Mouse (Mus musculus) heart, adult 2 months (tissue): ENCODE results near the gene Rnf149. TPM values are rescaled to one million over a fixed set of nuclear protein-coding genes. Genes with fewer than 3 reads are reported as not detected.
A peak's percentile ranks its signal among the peaks of the same experiment; 100 is the strongest.

ENCODE experiments used
- DNase-seq, 2 experiments: peaks; one replicate each; pipeline ENCODE4 v3.0.0; 2021
- H3K27ac ChIP-seq: fragments of 200-600 bp; 2 replicates; pipeline ENCODE4 v1.8.1; 2022
- H3K27me3 ChIP-seq: fragments of 200-500 bp; 2 replicates; pipeline ENCODE4 v1.6.1; 2012; ENCODE audit warnings: mild to moderate bottlenecking, low read length, inconsistent platforms, mixed read lengths; ENCODE audit not compliant: control insufficient read depth, insufficient read depth
- H3K36me3 ChIP-seq: fragments of 200-500 bp; 2 replicates; pipeline ENCODE4 v1.6.1; 2012; ENCODE audit warnings: low read length, inconsistent platforms; ENCODE audit not compliant: control insufficient read depth, insufficient read depth
- H3K4me1 ChIP-seq: fragments of 200-500 bp; 2 replicates; pipeline ENCODE4 v1.6.1; 2011; ENCODE audit warnings: low read length; ENCODE audit not compliant: control insufficient read depth, insufficient read depth
- H3K4me3 ChIP-seq: fragments of 200-600 bp; 2 replicates; pipeline ENCODE4 v1.8.1; 2022
- H3K79me2 ChIP-seq: fragments of 200-500 bp; replicated peaks from 2 replicates; pipeline ENCODE4 v1.6.1; 2012; ENCODE audit warnings: mild to moderate bottlenecking, inconsistent platforms, low read length, moderate library complexity, mixed read lengths; ENCODE audit not compliant: control insufficient read depth, insufficient read depth
- H3K9ac ChIP-seq: fragments of 200-500 bp; 2 replicates; pipeline ENCODE4 v1.6.1; 2012; ENCODE audit warnings: low read depth, mild to moderate bottlenecking, control low read depth, inconsistent platforms, low read length, mixed read lengths
- CTCF ChIP-seq: fragments of 200-600 bp; IDR thresholded peaks from 2 replicates; pipeline ENCODE4 v1.8.1; 2022; ENCODE audit warnings: antibody characterized with exemption, mild to moderate bottlenecking, moderate library complexity
- EP300 ChIP-seq: fragments of 200-500 bp; IDR thresholded peaks from 2 replicates; pipeline ENCODE4 v1.6.1; 2011; ENCODE audit warnings: low read depth, low read length, control low read depth; ENCODE audit not compliant: insufficient read depth
- POLR2A ChIP-seq: fragments of 200-500 bp; IDR thresholded peaks from 2 replicates; pipeline ENCODE4 v1.6.1; 2011; ENCODE audit warnings: mild to moderate bottlenecking, low read depth, low read length, control low read depth; ENCODE audit not compliant: insufficient read depth
- WGBS: fragments of 180-500 bp; shearing (Covaris S2); methylation state at CpG from one replicate; pipeline ENCODE4 v1.1.7; 2018; 5-methylcytosine and 5-hydroxymethylcytosine counted together
- intact Hi-C: fragments of 180-260 bp; cut with DNase I; formaldehyde crosslinking; loops from one replicate; pipeline ENCODE4 v1.15.1; 2025
- polyA plus RNA-seq: library from polyadenylated mRNA; depleted of rRNA; stranded (reverse); fragments of >200 nt; gene quantifications from 2 replicates; pipeline ENCODE4 v1.2.3, GENCODE M21; 2012
- total RNA-seq, 2 experiments: library from RNA; stranded (reverse); gene quantifications; 2 replicates each; pipeline ENCODE4 v1.2.3; 2021

Rnf149 gene
- total and polyA plus RNA-seq, 3 experiments, result 3.6 to 8.5 (median 7.0) TPM

DNA sequence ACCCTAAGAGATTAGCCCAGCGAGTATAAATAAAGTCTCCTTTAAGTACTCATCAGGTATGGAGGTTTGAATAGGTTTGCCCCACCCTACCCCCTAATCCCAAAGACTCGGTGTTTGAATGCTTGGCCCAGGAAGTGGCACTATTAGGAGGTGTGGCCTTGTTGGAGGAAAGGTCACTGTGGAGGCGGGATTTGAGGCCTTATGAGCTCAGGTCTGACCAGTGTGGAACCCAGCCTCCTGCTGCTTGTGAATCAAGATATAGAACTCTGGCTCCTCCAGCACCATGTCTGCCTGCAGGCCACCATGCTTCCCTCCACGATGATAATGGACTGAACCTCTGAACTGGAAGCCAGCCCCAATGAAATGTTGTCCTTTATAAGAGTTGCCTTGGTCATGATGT, 46.2 kb downstream of the Rnf149 start:
- H3K27ac ChIP-seq, result no peak overlapping the region
- no peak for DNase-seq
- peaks cover 1% of the 10 kb centered on the region; the same call in 1 of the 2 replicates for H3K4me1 ChIP-seq
- TF ChIP-seq POLR2A, result no peak
- no peak for TF ChIP-seq CTCF
- TF ChIP-seq EP300, result no peak
- no peak overlapping the region for H3K9ac ChIP-seq
- H3K27me3 ChIP-seq, result no peaks in the 10 kb centered on the region
- H3K79me2 ChIP-seq, result no peaks in the 10 kb centered on the region
- no peak overlapping the region for H3K4me3 ChIP-seq
- no peaks in the 10 kb centered on the region for H3K36me3 ChIP-seq
- intact Hi-C loops, result loop anchor here (2.0 to 10.0 kb wide), 3 partner anchors 336 to 544 kb away; partner anchors contain the start of genes Npas2 and Pdcl3
- WGBS, result 71% methylated on average over 4 of the region's 4 CpGs

DNA sequence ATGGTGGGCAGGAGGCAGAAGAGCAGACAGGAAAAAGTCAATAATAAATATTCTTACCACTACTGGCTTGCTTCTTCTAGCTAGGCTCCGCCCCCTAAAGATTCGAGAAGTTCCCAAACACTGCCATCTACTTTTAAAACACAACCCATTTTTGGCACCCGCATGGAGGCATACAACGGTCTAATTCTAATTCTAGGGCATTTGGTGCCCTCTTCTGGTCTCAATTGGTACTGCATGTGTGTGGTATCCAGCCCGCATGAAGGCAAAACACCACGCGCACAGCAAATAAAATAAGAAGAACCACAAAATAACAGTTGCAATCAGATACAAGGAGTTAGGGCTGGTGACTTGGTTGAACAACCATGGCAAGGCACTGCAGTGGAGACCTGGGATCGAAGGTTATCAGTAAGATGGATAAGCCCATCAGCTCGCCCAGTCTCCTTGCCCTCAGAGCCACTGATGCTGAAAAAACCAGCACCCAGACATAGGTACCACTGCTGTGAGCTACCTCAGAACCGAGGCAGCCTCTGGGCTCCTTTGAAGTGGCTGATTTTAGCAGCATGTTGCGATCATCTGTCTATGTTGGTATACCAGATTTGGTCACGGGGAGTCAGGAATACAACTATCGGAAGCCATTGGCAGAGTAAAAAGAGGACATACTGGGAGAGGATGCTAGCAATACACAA, 46.8 kb downstream of the Rnf149 start:
- intact Hi-C loops, result loop anchor here (2.0 to 10.0 kb wide), 3 partner anchors 336 to 543 kb away; partner anchors contain the start of genes Npas2 and Pdcl3
- H3K27ac ChIP-seq, result no peak overlapping the region
- peak; percentile 64 to 76 for DNase-seq
- H3K9ac ChIP-seq, result no peak overlapping the region
- H3K4me1 ChIP-seq, result peaks cover 1% of the 10 kb centered on the region; the same call in 1 of the 2 replicates
- no peaks in the 10 kb centered on the region for H3K27me3 ChIP-seq
- WGBS, result 33% methylated on average over 13 of the region's 13 CpGs
- TF ChIP-seq POLR2A (no peak), EP300 (peak; percentile 55; the same call in 1 of the 2 replicates), CTCF (peak; percentile 95)
- H3K36me3 ChIP-seq, result no peaks in the 10 kb centered on the region
- H3K4me3 ChIP-seq, result no peak overlapping the region
- no peaks in the 10 kb centered on the region for H3K79me2 ChIP-seq

DNA sequence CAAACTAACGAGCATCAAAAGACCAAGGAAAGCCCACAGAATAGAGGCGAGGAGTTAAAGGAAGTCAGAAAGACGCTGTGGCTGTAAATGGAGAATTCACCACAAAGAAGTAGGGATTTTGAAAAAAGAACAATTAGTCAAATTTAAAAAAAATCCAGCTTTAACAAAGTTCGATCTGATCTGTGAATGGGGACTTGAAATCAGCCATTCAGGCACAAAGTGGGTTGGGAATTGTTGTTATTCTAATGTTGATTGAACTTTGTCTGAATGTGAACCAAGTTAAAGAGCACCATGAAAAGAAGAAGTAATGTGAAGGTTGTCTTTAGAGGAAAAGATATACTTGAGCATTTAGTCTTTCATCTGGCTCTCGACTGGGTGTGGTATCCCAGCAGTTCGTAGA, 48.9 kb downstream of the Rnf149 start:
- Histone ChIP-seq H3K9ac (no peak overlapping the region), H3K4me3 (no peak overlapping the region), H3K79me2 (no peaks in the 10 kb centered on the region), H3K36me3 (no peaks in the 10 kb centered on the region), H3K27me3 (no peaks in the 10 kb centered on the region), H3K27ac (no peak overlapping the region), H3K4me1 (peaks cover 1% of the 10 kb centered on the region; the same call in 1 of the 2 replicates)
- TF ChIP-seq POLR2A (no peak), CTCF (no peak), EP300 (no peak)
- intact Hi-C loops, result loop anchor here (5.0 kb wide), 1 partner anchor 1341 kb away; no protein-coding TSS in a partner anchor
- 76% methylated on average over 6 of the region's 6 CpGs for WGBS
- DNase-seq, result no peak

DNA sequence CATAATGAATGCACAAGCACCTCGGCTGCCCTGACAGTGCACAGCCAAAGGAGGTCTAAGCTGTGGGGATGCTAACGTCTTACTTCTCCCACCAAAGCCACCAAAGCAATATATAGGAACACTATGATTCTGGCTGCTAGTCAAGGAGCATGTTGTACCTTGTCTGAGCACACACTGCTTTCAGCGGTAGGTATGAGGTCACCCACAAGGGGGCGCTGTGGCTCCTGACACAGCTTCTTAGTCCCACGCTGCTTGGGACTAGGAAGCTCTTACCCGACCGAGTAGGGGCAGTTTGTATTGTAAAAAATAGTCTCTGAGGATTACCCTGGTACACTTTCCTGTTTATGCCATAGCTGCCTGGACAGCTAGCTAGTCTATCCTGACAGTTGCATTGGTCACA, 49.8 kb downstream of the Rnf149 start:
- Histone ChIP-seq H3K27ac (no peak overlapping the region), H3K36me3 (no peaks in the 10 kb centered on the region), H3K9ac (no peak overlapping the region), H3K4me1 (peaks cover 1% of the 10 kb centered on the region; the same call in 1 of the 2 replicates), H3K27me3 (no peaks in the 10 kb centered on the region), H3K79me2 (no peaks in the 10 kb centered on the region), H3K4me3 (no peak overlapping the region)
- 13% methylated on average over 7 of the region's 7 CpGs for WGBS
- TF ChIP-seq POLR2A (no peak), CTCF (peak; percentile 91)
- DNase-seq, result peak; percentile 59 to 76
- intact Hi-C loops, result loop anchor here (5.0 kb wide), 1 partner anchor 1340 kb away; no protein-coding TSS in a partner anchor

DNA sequence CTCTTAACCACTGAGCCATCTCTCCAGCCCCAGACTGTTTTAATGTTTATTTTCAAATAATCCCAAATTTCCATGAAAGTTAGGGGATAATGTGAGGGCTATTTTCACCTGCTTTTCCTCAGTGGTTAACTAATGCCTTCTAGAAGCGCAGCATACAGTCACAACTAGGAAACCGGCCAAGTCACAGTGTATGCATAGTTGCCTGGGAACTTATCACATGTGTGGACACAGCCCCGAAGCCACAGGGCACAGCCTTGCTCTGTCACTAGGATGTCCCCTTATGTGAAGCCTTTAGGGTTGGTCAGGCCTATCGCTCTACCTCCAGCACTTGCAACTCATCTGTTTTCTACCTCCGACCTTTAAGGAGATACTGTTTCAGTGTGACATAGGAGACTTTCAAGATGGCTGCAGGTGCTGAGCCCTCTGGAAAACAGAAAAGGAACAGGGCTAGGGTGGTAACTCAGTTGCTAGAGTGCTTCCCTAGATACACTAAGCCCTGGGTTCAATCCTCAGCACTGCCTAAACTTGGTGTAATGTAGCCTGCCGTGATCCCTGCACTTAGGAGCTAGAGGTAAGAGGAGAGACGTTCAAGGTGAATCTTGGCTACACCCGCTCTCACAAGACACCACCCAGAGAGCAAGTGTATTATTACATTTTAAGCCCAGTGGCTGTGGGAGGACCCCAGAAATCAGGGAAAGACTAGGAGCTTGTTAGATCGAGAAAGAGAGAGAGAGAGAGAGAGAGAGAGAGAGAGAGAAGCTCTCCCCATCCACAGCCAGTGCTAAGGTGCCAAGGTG, 50.6 kb downstream of the Rnf149 start:
- Histone ChIP-seq H3K27me3 (no peaks in the 10 kb centered on the region), H3K4me1 (peaks cover 1% of the 10 kb centered on the region; the same call in 1 of the 2 replicates), H3K36me3 (no peaks in the 10 kb centered on the region), H3K9ac (no peak overlapping the region), H3K27ac (no peak overlapping the region), H3K79me2 (no peaks in the 10 kb centered on the region), H3K4me3 (no peak overlapping the region)
- WGBS, result 71% methylated on average over 9 of the region's 9 CpGs
- no peak for TF ChIP-seq CTCF
- no peak for TF ChIP-seq EP300
- no peak for TF ChIP-seq POLR2A
- DNase-seq, result peak in 1 of 2 experiments; percentile 31
- intact Hi-C loops, result loop anchor here (5.0 kb wide), 1 partner anchor 1339 kb away; no protein-coding TSS in a partner anchor

DNA sequence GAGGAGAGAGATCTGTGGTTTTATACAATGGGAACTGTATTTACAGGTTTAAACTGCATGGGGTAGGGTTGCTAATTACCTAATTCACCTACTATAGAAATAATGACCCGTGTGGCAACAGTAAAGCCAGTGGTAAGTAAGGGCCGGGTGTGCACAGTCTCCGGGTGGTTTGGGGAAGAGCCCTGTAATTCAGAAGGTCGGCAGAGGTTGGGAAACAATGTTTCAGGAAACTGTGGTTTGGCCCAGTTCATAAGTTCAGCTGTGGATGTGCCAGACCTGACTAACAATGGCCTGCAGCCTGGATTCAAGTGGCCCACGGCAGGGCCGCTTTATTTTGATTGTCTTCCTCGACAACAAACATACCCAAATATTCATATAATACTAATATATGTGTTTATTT, 51.4 kb downstream of the Rnf149 start:
- H3K4me1 ChIP-seq, result peaks cover 1% of the 10 kb centered on the region; the same call in 1 of the 2 replicates
- no peak overlapping the region for H3K27ac ChIP-seq
- H3K79me2 ChIP-seq, result no peaks in the 10 kb centered on the region
- H3K4me3 ChIP-seq, result no peak overlapping the region
- no peaks in the 10 kb centered on the region for H3K36me3 ChIP-seq
- intact Hi-C loops, result loop anchor here (5.0 kb wide), 1 partner anchor 1338 kb away; no protein-coding TSS in a partner anchor
- DNase-seq, result peak in 1 of 2 experiments; percentile 20
- WGBS, result 48% methylated on average over 7 of the region's 7 CpGs
- no peak for TF ChIP-seq CTCF
- TF ChIP-seq POLR2A, result no peak
- TF ChIP-seq EP300, result no peak
- no peak overlapping the region for H3K9ac ChIP-seq
- H3K27me3 ChIP-seq, result no peaks in the 10 kb centered on the region
